ENCODE assay signal across 8 mouse cellular contexts in the genomic region with DNA sequence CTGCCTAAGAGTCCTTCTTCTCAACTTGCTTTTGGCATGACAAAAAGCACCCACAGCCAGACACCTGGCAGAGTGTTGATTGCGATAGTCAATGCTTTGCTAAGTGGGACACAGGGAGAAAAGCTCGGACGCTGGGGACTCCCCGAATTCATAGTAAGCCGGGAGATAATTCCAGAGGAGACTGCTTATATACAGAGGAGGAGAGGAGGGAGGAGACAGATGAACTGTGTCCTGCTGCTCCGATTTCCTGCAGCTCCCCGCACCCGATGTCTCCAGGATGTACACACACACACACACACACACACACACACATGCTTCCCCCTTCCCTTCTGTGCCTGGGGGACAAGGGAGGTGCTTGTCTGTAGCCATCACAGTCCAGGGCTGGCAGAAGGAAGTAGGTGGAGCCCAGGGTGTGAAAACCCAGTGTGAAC. TPM values are rescaled to one million over a fixed set of nuclear protein-coding genes. Genes with fewer than 3 reads are reported as not detected.
DNase-seq lines count a peak whose midpoint lies in the region; ATAC-seq lines count a peak whose summit lies in the region.
"Had no signal": no experiment of that assay in that cellular context is flagged by ENCODE, and none has a peak within 500 bp of the region (broad histone marks: within the 10 kb centered on the region; RNA-seq: fewer than 3 reads in every experiment).

No protein-coding gene starts in this region.

- H3K27ac ChIP-seq in embryonic facial prominence, embryonic 10.5 days (replicated peaks), result peak overlapping the region; percentile 70
- H3K27ac ChIP-seq in heart, embryonic 13.5 days (replicated peaks), result peak overlapping the region; percentile 84
- H3K27ac ChIP-seq in kidney, embryonic 14.5 days (ENCODE audit: low read depth, low read length), result peak overlapping the region; percentile 53; the same call in 1 of the 2 replicates
- H3K27ac ChIP-seq: liver, embryonic 14.5 days had no signal

- H3K9ac ChIP-seq in heart, embryonic 13.5 days, result peak overlapping the region; percentile 66
- no peak overlapping the region for H3K9ac ChIP-seq in kidney, embryonic 14.5 days (ENCODE audit: low read depth, low read length)
- H3K9ac ChIP-seq: liver, embryonic 14.5 days had no signal

- ATAC-seq in heart, embryonic 13.5 days (ENCODE audit: extremely low read depth, insufficient number of reproducible peaks, low FRiP score, low TSS enrichment), result no peak
- 0 out of 2 replicates have a peak, but pooled peaks have one; percentile 32 for ATAC-seq in kidney, embryonic 14.5 days (ENCODE audit: low FRiP score, low TSS enrichment)
- ATAC-seq in megakaryocyte, adult 5-6 weeks (ENCODE audit: poor library complexity, severe bottlenecking), result peak; percentile 69

- DNase-seq in adrenal gland, postnatal 10 days, result peak; percentile 63
- DNase-seq in embryonic facial prominence, embryonic 10.5 days (ENCODE audit: low spot score), result peak; percentile 60
- DNase-seq in thymus, postnatal 14 days, result peak; percentile 42
- no peak for DNase-seq in ovary, postnatal 14 days (ENCODE audit: low spot score)

- H3K9me3 ChIP-seq in embryonic facial prominence, embryonic 10.5 days, result no peaks in the 10 kb centered on the region
- H3K9me3 ChIP-seq in heart, embryonic 13.5 days, result no peaks in the 10 kb centered on the region
- H3K9me3 ChIP-seq in kidney, embryonic 14.5 days (ENCODE audit: control insufficient read depth, low read length), result no peaks in the 10 kb centered on the region

- 40% methylated on average over 8 of the region's 8 CpGs for WGBS in embryonic facial prominence, embryonic 10.5 days
- 15% methylated on average over 8 of the region's 8 CpGs for WGBS in heart, embryonic 13.5 days
- 15% methylated on average over 8 of the region's 8 CpGs for WGBS in kidney, embryonic 14.5 days

- H3K4me1 ChIP-seq in embryonic facial prominence, embryonic 10.5 days, result peaks cover 94% of the 10 kb centered on the region
- H3K4me1 ChIP-seq in heart, embryonic 13.5 days, result peaks cover 97% of the 10 kb centered on the region
- H3K4me1 ChIP-seq in kidney, embryonic 14.5 days (ENCODE audit: control insufficient read depth, insufficient read depth, low read length), result peaks cover 58% of the 10 kb centered on the region

- H3K4me2 ChIP-seq in heart, embryonic 13.5 days, result peak overlapping the region; percentile 51
- H3K4me2 ChIP-seq in kidney, embryonic 14.5 days (replicated peaks; ENCODE audit: low read depth, low read length), result 0 out of 2 replicates have a peak overlapping the region, but pooled peaks have one; percentile 3

- H3K27me3 ChIP-seq in embryonic facial prominence, embryonic 10.5 days (replicated peaks; ENCODE audit: low read depth, poor library complexity, severe bottlenecking), result no peaks in the 10 kb centered on the region
- H3K27me3 ChIP-seq in heart, embryonic 13.5 days (replicated peaks), result no peaks in the 10 kb centered on the region
- H3K27me3 ChIP-seq in kidney, embryonic 14.5 days (ENCODE audit: control insufficient read depth, insufficient read depth, low read length), result no peaks in the 10 kb centered on the region

- H3K4me3 ChIP-seq in embryonic facial prominence, embryonic 10.5 days, result peak overlapping the region; percentile 17; the same call in 1 of the 2 replicates
- peak overlapping the region; percentile 15 for H3K4me3 ChIP-seq in heart, embryonic 13.5 days
- no peak overlapping the region for H3K4me3 ChIP-seq in kidney, embryonic 14.5 days (ENCODE audit: low read length)

- H3K36me3 ChIP-seq in embryonic facial prominence, embryonic 10.5 days (replicated peaks), result no peaks in the 10 kb centered on the region
- no peaks in the 10 kb centered on the region for H3K36me3 ChIP-seq in heart, embryonic 13.5 days
- H3K36me3 ChIP-seq in kidney, embryonic 14.5 days (ENCODE audit: control insufficient read depth, insufficient read depth, low read length), result no peaks in the 10 kb centered on the region

RNA-seq across cellular contexts. Expression of a gene that starts 17.0 kb away (rescaled TPM):
- 10 to 100 TPM; 32.4 to 43.1 TPM for total RNA-seq in adrenal gland, postnatal 10 days (2021)
- polyA plus RNA-seq in embryonic facial prominence, embryonic 10.5 days (2016; fragmentation: Nextera tagmentation; extraction: Ambion mirVana), result 20.8 and 21.9 TPM in 2 replicates
- 16.8 and 18.1 TPM in 2 replicates for polyA plus RNA-seq in heart, embryonic 13.5 days (2015; fragmentation: Nextera tagmentation; extraction: Ambion mirVana)
- 13.2 and 17.0 TPM in 2 replicates for polyA plus RNA-seq in kidney, embryonic 14.5 days (2014; fragmentation: Nextera tagmentation; extraction: Ambion mirVana)
- total RNA-seq in megakaryocyte, adult 5-6 weeks (2015), result 0.67 and 0.73 TPM in 2 replicates
- total RNA-seq in megakaryocyte, adult 5-6 weeks (2017), result 1.3 and 2.2 TPM in 2 replicates

RNA-seq across cellular contexts. Expression of a gene that starts 46.8 kb away (rescaled TPM):
- total RNA-seq in adrenal gland, postnatal 10 days (2021), result 10 to 100 TPM; 37.8 to 41.3 TPM
- polyA plus RNA-seq in embryonic facial prominence, embryonic 10.5 days (2016; fragmentation: Nextera tagmentation; extraction: Ambion mirVana), result 59.4 and 60.0 TPM in 2 replicates
- polyA plus RNA-seq in heart, embryonic 13.5 days (2015; fragmentation: Nextera tagmentation; extraction: Ambion mirVana), result 21.9 and 22.1 TPM in 2 replicates
- 39.4 and 50.7 TPM in 2 replicates for polyA plus RNA-seq in kidney, embryonic 14.5 days (2014; fragmentation: Nextera tagmentation; extraction: Ambion mirVana)
- total RNA-seq in megakaryocyte, adult 5-6 weeks (2015), result 46.4 and 55.3 TPM in 2 replicates
- total RNA-seq in megakaryocyte, adult 5-6 weeks (2017), result 22.6 and 25.0 TPM in 2 replicates
